Mouse (Mus musculus): ENCODE measurements at regions not wholly inside any gene's neighbourhood (a gene's known extent, or its start where the extent isn't known, plus 50 kb on each side); places are given as distances from the start of the nearest gene placed in this dataset.

DNA sequence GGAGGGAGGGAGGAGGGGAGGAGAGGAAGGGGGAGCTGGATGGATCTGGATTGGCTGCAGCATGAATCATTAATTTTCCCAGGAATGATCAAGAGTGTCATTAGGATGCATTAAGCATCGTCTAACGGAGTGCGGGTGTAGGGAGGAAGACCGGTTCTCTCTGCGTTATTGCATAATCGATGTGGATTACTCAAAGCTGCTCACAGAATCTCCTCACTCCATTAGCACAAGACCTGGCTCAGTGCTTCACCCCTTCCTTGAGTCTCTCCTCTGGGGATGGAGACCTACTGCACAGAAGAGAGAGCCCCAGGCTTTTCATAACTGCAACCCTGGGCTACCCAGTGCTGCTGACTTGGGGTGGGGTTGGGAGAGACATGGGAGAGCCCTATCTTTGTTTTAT, 300.7 kb downstream of the Gm45692 start:
- no peak for TF ChIP-seq CTCF (IDR thresholded peaks at IDR 0.05; ENCODE audit: low read depth)
- no peak for TF ChIP-seq EP300 (optimal IDR thresholded peaks at IDR 0.05)
